Mouse (Mus musculus) midbrain, embryonic 16.5 days (tissue): ENCODE results near the gene Flywch1. TPM values are rescaled to one million over a fixed set of nuclear protein-coding genes. Genes with fewer than 3 reads are reported as not detected.
A peak's percentile ranks its signal among the peaks of the same experiment; 100 is the strongest.

ENCODE experiments used
- ATAC-seq: fragments of 200-750 bp; cut with Nextera tagmentation; 2 replicates; pipeline ENCODE4 v1.8.0; 2017; ENCODE audit warnings: moderate TSS enrichment
- H3K27ac ChIP-seq: fragments of 300-500 bp; sonication (generic); 2 replicates; pipeline ENCODE4 v1.5.1; 2014; ENCODE audit warnings: mild to moderate bottlenecking, low read length, mixed read lengths
- H3K27me3 ChIP-seq: fragments of 300-500 bp; sonication (generic); 2 replicates; pipeline ENCODE4 v1.6.1; 2014; ENCODE audit warnings: low read depth, low read length, mixed read lengths; ENCODE audit not compliant: control insufficient read depth, insufficient read depth
- H3K36me3 ChIP-seq: fragments of 300-500 bp; sonication (generic); 2 replicates; pipeline ENCODE4 v1.6.1; 2014; ENCODE audit warnings: mild to moderate bottlenecking, low read length, moderate library complexity, mixed read lengths; ENCODE audit not compliant: control insufficient read depth, insufficient read depth
- H3K4me1 ChIP-seq: fragments of 300-500 bp; sonication (generic); 2 replicates; pipeline ENCODE4 v1.6.1; 2014; ENCODE audit warnings: mild to moderate bottlenecking, low read length, mixed read lengths; ENCODE audit not compliant: control insufficient read depth, insufficient read depth
- H3K4me2 ChIP-seq: fragments of 300-500 bp; sonication (generic); 2 replicates; pipeline ENCODE4 v1.6.1; 2014; ENCODE audit warnings: mild to moderate bottlenecking, low read length, mixed read lengths
- H3K4me3 ChIP-seq: fragments of 300-500 bp; sonication (generic); 2 replicates; pipeline ENCODE4 v1.5.1; 2014; ENCODE audit warnings: low read depth, mild to moderate bottlenecking, low read length, moderate library complexity, mixed read lengths
- H3K9ac ChIP-seq: fragments of 300-500 bp; sonication (generic); 2 replicates; pipeline ENCODE4 v1.6.1; 2014; ENCODE audit warnings: low read depth, low read length, mixed read lengths
- H3K9me3 ChIP-seq: fragments of 300-500 bp; sonication (generic); replicated peaks from 2 replicates; pipeline ENCODE4 v1.6.1; 2014; ENCODE audit warnings: mild to moderate bottlenecking, low read length, mixed read lengths; ENCODE audit not compliant: control insufficient read depth, poor library complexity, severe bottlenecking
- WGBS: fragments of 180-500 bp; shearing (Covaris S2); extraction: QIAGEN DNeasy Blood & Tissue Kit; methylation state at CpG from one replicate; pipeline ENCODE4 v1.1.7; 2014; 5-methylcytosine and 5-hydroxymethylcytosine counted together
- polyA plus RNA-seq: library from polyadenylated mRNA; unstranded; fragments of >200 nt; fragmentation: Nextera tagmentation; extraction: Ambion mirVana; gene quantifications from 2 replicates; pipeline ENCODE4 v1.2.1, GENCODE M21; 2015

Gene Flywch1
- polyA plus RNA-seq, 1 experiment from 2014 or later, result 205 TPM

- no peak overlapping the region for H3K27ac ChIP-seq
- 92% methylated on average over 4 of the region's 4 CpGs for WGBS
- no peaks in the 10 kb centered on the region for H3K36me3 ChIP-seq
- H3K27me3 ChIP-seq, result no peaks in the 10 kb centered on the region
- H3K4me1 ChIP-seq, result peaks cover 29% of the 10 kb centered on the region
- no peak overlapping the region for H3K9ac ChIP-seq
- no peaks in the 10 kb centered on the region for H3K9me3 ChIP-seq
- H3K4me3 ChIP-seq, result no peak overlapping the region
- ATAC-seq, result no peak
- H3K4me2 ChIP-seq, result no peak overlapping the region
These were observed 17.6 kb upstream of the Flywch1 start for GRCm38 (mm10) chr17:23788973-23789372.

GRCm38 (mm10) chr17:23786510-23786931 lies 15.1 kb upstream of the Flywch1 start:
- Histone ChIP-seq H3K4me2 (peak overlapping the region; percentile 75), H3K27me3 (no peaks in the 10 kb centered on the region), H3K4me1 (peaks cover 25% of the 10 kb centered on the region), H3K9me3 (no peaks in the 10 kb centered on the region), H3K36me3 (no peaks in the 10 kb centered on the region), H3K27ac (peak overlapping the region; percentile 97), H3K9ac (peak overlapping the region; percentile 67), H3K4me3 (peak overlapping the region; percentile 76)
- peak; percentile 67 for ATAC-seq
- WGBS, result 10% methylated on average over 13 of the region's 13 CpGs

GRCm38 (mm10) chr17:23785561-23786471 lies 14.4 kb upstream of the Flywch1 start, which contains the start of gene Flywch2:
Gene Flywch2, minus strand, starts transcription at chr17:23786081.
- Histone ChIP-seq H3K9me3 (no peaks in the 10 kb centered on the region), H3K36me3 (no peaks in the 10 kb centered on the region), H3K27me3 (no peaks in the 10 kb centered on the region), H3K4me1 (peaks cover 19% of the 10 kb centered on the region), H3K9ac (peak within 1 kb of the TSS; percentile 93), H3K4me3 (peak within 1 kb of the TSS; percentile 76), H3K27ac (peak within 1 kb of the TSS; percentile 97), H3K4me2 (peak within 1 kb of the TSS; percentile 75)
- 4% methylated on average over 37 of the region's 43 CpGs for WGBS
- ATAC-seq, result peak; percentile 93

GRCm38 (mm10) chr17:23783352-23783751 lies 11.9 kb upstream of the Flywch1 start:
- no peaks in the 10 kb centered on the region for H3K27me3 ChIP-seq
- H3K4me2 ChIP-seq, result no peak overlapping the region
- no peaks in the 10 kb centered on the region for H3K9me3 ChIP-seq
- no peak for ATAC-seq
- peaks cover 9% of the 10 kb centered on the region for H3K4me1 ChIP-seq
- no peak overlapping the region for H3K4me3 ChIP-seq
- H3K9ac ChIP-seq, result no peak overlapping the region
- no peak overlapping the region for H3K27ac ChIP-seq
- H3K36me3 ChIP-seq, result peaks cover 8% of the 10 kb centered on the region

- no peaks in the 10 kb centered on the region for H3K27me3 ChIP-seq
- ATAC-seq, result no peak
- H3K27ac ChIP-seq, result no peak overlapping the region
- no peaks in the 10 kb centered on the region for H3K9me3 ChIP-seq
- peaks cover 8% of the 10 kb centered on the region for H3K36me3 ChIP-seq
- 66% methylated on average over 2 of the region's 2 CpGs for WGBS
- no peak overlapping the region for H3K4me2 ChIP-seq
- H3K9ac ChIP-seq, result no peak overlapping the region
- no peak overlapping the region for H3K4me3 ChIP-seq
- no peaks in the 10 kb centered on the region for H3K4me1 ChIP-seq
These were observed 7.0 kb upstream of the Flywch1 start for GRCm38 (mm10) chr17:23778447-23778846.

- H3K9me3 ChIP-seq, result no peaks in the 10 kb centered on the region
- no peak for ATAC-seq
- peaks cover 4% of the 10 kb centered on the region; the same call in 1 of the 2 replicates for H3K4me1 ChIP-seq
- no peak overlapping the region for H3K4me3 ChIP-seq
- H3K27me3 ChIP-seq, result no peaks in the 10 kb centered on the region
- no peak overlapping the region for H3K9ac ChIP-seq
- peaks cover 8% of the 10 kb centered on the region for H3K36me3 ChIP-seq
- 82% methylated on average over 2 of the region's 2 CpGs for WGBS
- no peak overlapping the region for H3K4me2 ChIP-seq
- H3K27ac ChIP-seq, result no peak overlapping the region
These were observed 5.7 kb upstream of the Flywch1 start for GRCm38 (mm10) chr17:23777141-23777540.

GRCm38 (mm10) chr17:23776216-23776615 lies 4.8 kb upstream of the Flywch1 start:
- H3K4me3 ChIP-seq, result no peak overlapping the region
- WGBS, result 78% methylated on average over 10 of the region's 10 CpGs
- H3K4me1 ChIP-seq, result peaks cover 7% of the 10 kb centered on the region; the same call in 1 of the 2 replicates
- H3K9me3 ChIP-seq, result no peaks in the 10 kb centered on the region
- H3K27me3 ChIP-seq, result no peaks in the 10 kb centered on the region
- H3K27ac ChIP-seq, result no peak overlapping the region
- H3K4me2 ChIP-seq, result no peak overlapping the region
- ATAC-seq, result no peak
- H3K36me3 ChIP-seq, result peaks cover 8% of the 10 kb centered on the region
- no peak overlapping the region for H3K9ac ChIP-seq

- Histone ChIP-seq H3K9ac (no peak overlapping the region), H3K4me2 (no peak overlapping the region), H3K4me1 (peaks cover 19% of the 10 kb centered on the region), H3K27me3 (no peaks in the 10 kb centered on the region), H3K9me3 (no peaks in the 10 kb centered on the region), H3K4me3 (no peak overlapping the region), H3K36me3 (peaks cover 2% of the 10 kb centered on the region), H3K27ac (no peak overlapping the region)
- ATAC-seq, result no peak
- 7% methylated on average over 12 of the region's 12 CpGs for WGBS
These were observed 2.7 kb upstream of the Flywch1 start for GRCm38 (mm10) chr17:23774090-23774489.

- no peak overlapping the region for H3K9ac ChIP-seq
- H3K27ac ChIP-seq, result no peak overlapping the region
- WGBS, result 73% methylated on average over 6 of the region's 6 CpGs
- no peak overlapping the region for H3K4me3 ChIP-seq
- no peak for ATAC-seq
- H3K4me1 ChIP-seq, result peaks cover 19% of the 10 kb centered on the region
- no peaks in the 10 kb centered on the region for H3K27me3 ChIP-seq
- peaks cover under 1% of the 10 kb centered on the region; the same call in 1 of the 2 replicates for H3K36me3 ChIP-seq
- no peak overlapping the region for H3K4me2 ChIP-seq
- no peaks in the 10 kb centered on the region for H3K9me3 ChIP-seq
These were observed 2.3 kb upstream of the Flywch1 start for GRCm38 (mm10) chr17:23773676-23774075.
